Mouse (Mus musculus) limb, embryonic 15.5 days (tissue): ENCODE measurements around the gene Ak2. TPM values are rescaled to one million over a fixed set of nuclear protein-coding genes. Genes with fewer than 3 reads are reported as not detected.

ENCODE experiments used
- ATAC-seq: fragments of 200-750 bp; cut with Nextera tagmentation; 2 replicates; pipeline ENCODE4 v1.8.0; 2017; ENCODE audit warnings: low read depth, moderate TSS enrichment; ENCODE audit not compliant: insufficient number of reproducible peaks, low FRiP score, low TSS enrichment
- H3K27ac ChIP-seq: fragments of 300-500 bp; sonication (generic); 2 replicates; pipeline ENCODE4 v1.5.1; 2015; ENCODE audit warnings: moderate library complexity, mild to moderate bottlenecking, inconsistent platforms
- H3K27me3 ChIP-seq: fragments of 300-500 bp; sonication (generic); 2 replicates; pipeline ENCODE4 v1.6.1; 2015; ENCODE audit warnings: inconsistent platforms
- H3K36me3 ChIP-seq: fragments of 300-500 bp; sonication (generic); 2 replicates; pipeline ENCODE4 v1.6.1; 2015; ENCODE audit warnings: inconsistent platforms
- H3K4me1 ChIP-seq: fragments of 300-500 bp; sonication (generic); 2 replicates; pipeline ENCODE4 v1.6.1; 2015; ENCODE audit warnings: inconsistent platforms
- H3K4me2 ChIP-seq: fragments of 300-500 bp; sonication (generic); 2 replicates; pipeline ENCODE4 v1.6.1; 2015; ENCODE audit warnings: mild to moderate bottlenecking, inconsistent platforms
- H3K4me3 ChIP-seq: fragments of 300-500 bp; sonication (generic); 2 replicates; pipeline ENCODE4 v1.5.1; 2015; ENCODE audit warnings: mild to moderate bottlenecking, inconsistent platforms
- H3K9ac ChIP-seq: fragments of 300-500 bp; sonication (generic); 2 replicates; pipeline ENCODE4 v1.6.1; 2015; ENCODE audit warnings: inconsistent platforms
- H3K9me3 ChIP-seq: fragments of 300-500 bp; sonication (generic); 2 replicates; pipeline ENCODE4 v1.6.1; 2016; ENCODE audit warnings: inconsistent platforms
- WGBS: fragments of 180-500 bp; shearing (Covaris S2); methylation state at CpG from one replicate; pipeline ENCODE4 v1.1.7; 2015; 5-methylcytosine and 5-hydroxymethylcytosine counted together
- polyA plus RNA-seq: library from polyadenylated mRNA; unstranded; fragments of >200 nt; fragmentation: Nextera tagmentation; extraction: Ambion mirVana; gene quantifications from 2 replicates; pipeline ENCODE4 v1.2.1, GENCODE M21; 2015

Gene Ak2
- polyA plus RNA-seq, 1 experiment from 2014 or later = 241 TPM

DNA sequence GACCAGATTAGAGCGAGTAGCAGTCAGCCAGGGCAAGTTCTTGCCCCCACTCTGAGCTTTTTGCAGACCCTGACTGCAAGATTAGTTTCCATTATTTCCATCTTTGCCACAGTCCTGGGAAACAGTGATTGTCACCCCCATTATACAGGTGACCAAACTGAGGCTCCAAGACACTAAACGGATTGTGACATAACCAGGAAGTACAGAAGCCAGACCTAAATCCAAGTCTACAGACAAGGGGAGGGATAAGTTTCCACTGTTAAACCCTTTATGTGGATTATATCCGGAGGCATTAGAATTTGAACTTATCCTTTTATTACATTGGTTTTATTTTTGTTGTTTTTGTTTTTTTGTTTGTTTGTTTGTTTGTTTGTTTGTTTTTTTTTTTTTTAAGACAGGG, 42.5 kb downstream of the Ak2 start:
- H3K4me3 ChIP-seq = no peak overlapping the region
- 89% methylated on average over 3 of the region's 3 CpGs for WGBS
- no peaks in the 10 kb centered on the region for H3K9me3 ChIP-seq
- no peaks in the 10 kb centered on the region for H3K36me3 ChIP-seq
- no peaks in the 10 kb centered on the region for H3K27me3 ChIP-seq
- H3K27ac ChIP-seq = peak overlapping the region; percentile 89
- H3K4me2 ChIP-seq = no peak overlapping the region
- H3K9ac ChIP-seq = no peak overlapping the region
- peaks cover 41% of the 10 kb centered on the region for H3K4me1 ChIP-seq
- ATAC-seq = no peak

GRCm38 (mm10) chr4:129034706-129035660, 43.2 kb downstream of the Ak2 start:
- Histone ChIP-seq H3K4me2 (0 out of 2 replicates have a peak overlapping the region, but pooled peaks have one; percentile 3), H3K9ac (no peak overlapping the region), H3K4me1 (peaks cover 41% of the 10 kb centered on the region), H3K4me3 (no peak overlapping the region), H3K27ac (peak overlapping the region; percentile 82), H3K36me3 (no peaks in the 10 kb centered on the region), H3K27me3 (no peaks in the 10 kb centered on the region), H3K9me3 (no peaks in the 10 kb centered on the region)
- 40% methylated on average over 13 of the region's 13 CpGs for WGBS
- peak; percentile 26; the same call in 1 of the 2 replicates for ATAC-seq

- no peak overlapping the region for H3K4me3 ChIP-seq
- H3K9me3 ChIP-seq = no peaks in the 10 kb centered on the region
- ATAC-seq = no peak
- H3K4me2 ChIP-seq = 0 out of 2 replicates have a peak overlapping the region, but pooled peaks have one; percentile 3
- H3K9ac ChIP-seq = no peak overlapping the region
- no peaks in the 10 kb centered on the region for H3K36me3 ChIP-seq
- no peaks in the 10 kb centered on the region for H3K27me3 ChIP-seq
- H3K4me1 ChIP-seq = peaks cover 43% of the 10 kb centered on the region
- WGBS = 65% methylated on average over 7 of the region's 7 CpGs
- H3K27ac ChIP-seq = peak overlapping the region; percentile 82
These were observed 44.2 kb downstream of the Ak2 start for GRCm38 (mm10) chr4:129035851-129036445.

DNA sequence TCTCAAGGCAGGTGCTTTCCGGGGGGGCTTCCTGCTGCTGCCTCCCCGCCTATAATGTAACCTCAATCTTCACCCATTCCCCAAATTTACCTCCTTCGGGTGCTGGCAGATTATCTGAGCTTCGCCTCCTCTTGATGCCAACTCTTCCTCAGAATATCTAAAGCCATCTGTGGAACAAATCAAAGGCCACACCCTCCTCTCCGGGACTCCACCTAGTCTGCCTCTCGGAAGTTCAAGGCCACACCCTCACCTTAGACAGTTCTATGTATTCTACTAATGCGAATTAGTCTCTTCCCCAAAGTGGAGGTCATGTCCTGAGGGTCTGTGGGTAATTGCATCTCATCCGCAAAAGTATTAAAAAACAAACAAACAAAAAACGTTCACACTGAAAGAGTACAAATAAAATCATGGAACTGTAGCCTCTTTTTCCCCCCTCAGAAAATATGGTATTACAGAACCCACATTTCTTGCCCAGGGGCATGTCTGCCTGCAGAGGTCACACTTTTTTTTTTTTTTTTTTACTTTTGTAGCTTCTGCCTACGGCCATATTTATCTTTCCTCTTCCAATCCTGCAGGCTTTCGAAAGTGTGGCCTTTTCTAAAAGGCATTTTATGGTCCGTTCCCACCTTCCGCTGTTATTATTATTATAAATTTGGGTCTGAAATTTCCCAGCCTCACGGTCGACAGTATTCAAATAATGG, 56.1 kb downstream of the Ak2 start:
- H3K36me3 ChIP-seq = no peaks in the 10 kb centered on the region
- peak overlapping the region; percentile 51 for H3K4me3 ChIP-seq
- H3K27ac ChIP-seq = no peak overlapping the region
- peaks cover 25% of the 10 kb centered on the region for H3K4me1 ChIP-seq
- H3K4me2 ChIP-seq = peak overlapping the region; percentile 97
- peaks cover 39% of the 10 kb centered on the region for H3K27me3 ChIP-seq
- no peaks in the 10 kb centered on the region for H3K9me3 ChIP-seq
- 14% methylated on average over 15 of the region's 15 CpGs for WGBS
- no peak overlapping the region for H3K9ac ChIP-seq
- no peak for ATAC-seq

GRCm38 (mm10) chr4:129048501-129049305, 56.9 kb downstream of the Ak2 start:
- H3K27ac ChIP-seq = peak overlapping the region; percentile 74

DNA sequence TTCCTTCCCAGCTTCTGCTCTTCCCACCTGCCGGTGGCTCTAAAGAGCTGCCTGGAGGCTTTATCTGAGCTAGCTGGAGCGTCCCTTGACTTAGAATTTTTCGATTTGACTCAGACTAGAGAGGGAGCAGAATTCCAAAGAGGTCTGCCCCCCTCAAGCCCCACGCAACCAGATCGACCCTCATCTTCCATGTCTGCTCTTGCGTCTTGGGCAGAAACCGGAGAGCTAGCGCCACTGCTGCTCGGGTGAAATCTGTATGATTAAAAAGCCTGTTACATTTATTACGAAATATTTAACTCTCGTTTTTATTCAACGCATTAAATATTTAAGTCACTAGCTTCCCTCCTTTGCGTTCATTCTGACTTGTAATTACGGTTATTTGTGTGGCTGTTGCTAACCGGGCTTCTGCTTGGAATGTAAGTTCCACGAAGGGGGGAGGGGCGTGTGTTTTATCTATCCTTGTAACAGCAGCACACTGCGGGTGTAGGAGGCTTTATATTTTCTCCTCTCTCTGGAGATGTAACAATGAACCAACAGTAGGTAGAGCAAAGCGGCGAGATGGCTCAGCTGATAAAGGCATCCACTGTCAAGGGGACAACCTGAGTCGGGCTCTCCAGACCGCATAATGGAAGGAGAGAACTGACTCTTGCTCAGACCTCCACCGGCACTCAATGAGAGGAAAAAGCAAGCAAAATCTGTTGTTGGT, 57.7 kb downstream of the Ak2 start:
- Histone ChIP-seq H3K4me3 (peak overlapping the region; percentile 51), H3K36me3 (no peaks in the 10 kb centered on the region), H3K27me3 (peaks cover 39% of the 10 kb centered on the region), H3K4me1 (peaks cover 25% of the 10 kb centered on the region), H3K9me3 (no peaks in the 10 kb centered on the region), H3K9ac (peak overlapping the region; percentile 45; the same call in 1 of the 2 replicates), H3K4me2 (peak overlapping the region; percentile 97), H3K27ac (peak overlapping the region; percentile 74)
- 5% methylated on average over 23 of the region's 23 CpGs for WGBS
- no peak for ATAC-seq

More at GRCm38 (mm10) chr4:129048501-129049305, 56.9 kb downstream of the Ak2 start:
- peak overlapping the region; percentile 45 for H3K9ac ChIP-seq
- no peaks in the 10 kb centered on the region for H3K36me3 ChIP-seq
- H3K4me3 ChIP-seq = peak overlapping the region; percentile 51
- H3K27me3 ChIP-seq = peaks cover 39% of the 10 kb centered on the region
- WGBS = under 1% methylated on average over 50 of the region's 52 CpGs
- peak; percentile 77 for ATAC-seq
- H3K4me2 ChIP-seq = peak overlapping the region; percentile 97
- H3K9me3 ChIP-seq = no peaks in the 10 kb centered on the region
- H3K4me1 ChIP-seq = peaks cover 25% of the 10 kb centered on the region

GRCm38 (mm10) chr4:129050365-129050764, 58.6 kb downstream of the Ak2 start:
- Histone ChIP-seq H3K4me2 (no peak overlapping the region), H3K4me1 (peaks cover 25% of the 10 kb centered on the region), H3K27ac (no peak overlapping the region), H3K36me3 (no peaks in the 10 kb centered on the region), H3K4me3 (no peak overlapping the region), H3K27me3 (peaks cover 39% of the 10 kb centered on the region), H3K9me3 (no peaks in the 10 kb centered on the region), H3K9ac (no peak overlapping the region)
- 67% methylated on average over 4 of the region's 4 CpGs for WGBS
- no peak for ATAC-seq

DNA sequence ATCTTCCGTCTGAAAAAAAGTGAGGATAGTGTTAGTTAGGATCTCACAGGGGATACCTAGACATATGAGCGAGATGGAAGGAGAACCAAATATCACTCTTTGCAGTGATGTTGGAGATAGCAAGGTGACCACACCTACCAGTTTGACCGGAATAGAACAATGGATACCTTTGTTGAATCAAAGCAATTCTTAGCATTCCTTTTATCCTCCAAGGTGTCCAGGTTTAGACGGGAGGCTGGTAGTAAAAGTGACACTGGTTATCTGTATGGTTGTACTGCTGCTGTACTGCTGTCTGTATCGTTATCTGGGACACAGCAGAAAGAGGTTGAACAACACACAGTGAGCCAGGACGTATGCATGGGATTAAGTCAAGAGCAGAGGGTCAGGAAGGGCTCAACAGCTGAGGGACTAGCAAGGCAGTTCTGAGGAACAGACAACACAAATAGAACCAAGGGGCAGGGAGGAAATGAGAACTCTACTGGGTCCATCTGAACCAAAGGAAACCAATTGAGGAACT, 59.2 kb downstream of the Ak2 start:
- no peak overlapping the region for H3K9ac ChIP-seq
- ATAC-seq = no peak
- H3K4me3 ChIP-seq = no peak overlapping the region
- WGBS = 61% methylated on average over 6 of the region's 6 CpGs
- peaks cover 25% of the 10 kb centered on the region for H3K4me1 ChIP-seq
- H3K9me3 ChIP-seq = no peaks in the 10 kb centered on the region
- H3K27ac ChIP-seq = no peak overlapping the region
- H3K4me2 ChIP-seq = no peak overlapping the region
- peaks cover 39% of the 10 kb centered on the region for H3K27me3 ChIP-seq
- no peaks in the 10 kb centered on the region for H3K36me3 ChIP-seq

DNA sequence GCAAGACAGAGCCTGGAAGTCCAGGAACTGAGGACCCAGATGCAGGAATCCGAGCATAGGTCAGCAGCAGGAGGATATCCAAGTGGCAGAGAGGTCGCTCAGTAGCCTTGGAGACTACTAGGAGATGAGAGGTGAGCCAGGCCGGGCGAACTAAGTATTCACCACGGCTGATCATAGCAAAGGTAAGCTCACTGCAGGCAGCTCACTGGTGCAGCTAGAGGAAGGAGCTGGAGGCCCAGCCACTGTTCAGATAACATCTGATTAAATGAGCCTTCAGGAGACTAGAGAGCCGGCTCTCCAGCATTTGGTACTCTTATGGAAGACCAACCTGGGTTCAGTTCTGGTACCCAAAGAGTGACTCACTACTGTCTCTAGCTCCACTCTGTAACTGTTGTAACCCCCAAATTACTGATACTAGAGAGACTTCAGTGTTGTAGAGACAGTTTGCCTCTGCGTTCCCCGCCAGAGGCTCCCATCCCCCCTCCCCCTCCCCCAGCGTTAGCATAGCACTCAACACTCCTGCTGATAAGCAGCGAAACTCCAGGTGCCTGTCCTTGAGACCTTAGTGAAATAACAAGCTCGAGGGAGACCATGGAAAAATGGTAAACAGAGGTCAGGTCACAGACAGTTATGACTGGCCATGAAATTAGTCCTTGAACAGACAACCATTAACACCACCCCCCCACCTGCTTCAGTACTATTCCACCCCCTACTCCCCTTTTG, 59.9 kb downstream of the Ak2 start:
- ATAC-seq = no peak
- H3K4me1 ChIP-seq = peaks cover 25% of the 10 kb centered on the region
- 23% methylated on average over 11 of the region's 11 CpGs for WGBS
- peaks cover 35% of the 10 kb centered on the region for H3K27me3 ChIP-seq
- no peak overlapping the region for H3K27ac ChIP-seq
- H3K9me3 ChIP-seq = no peaks in the 10 kb centered on the region
- H3K4me3 ChIP-seq = no peak overlapping the region
- H3K9ac ChIP-seq = no peak overlapping the region
- no peaks in the 10 kb centered on the region for H3K36me3 ChIP-seq
- H3K4me2 ChIP-seq = no peak overlapping the region

GRCm38 (mm10) chr4:129054757-129055156, 63.0 kb downstream of the Ak2 start:
- H3K4me2 ChIP-seq = no peak overlapping the region
- H3K36me3 ChIP-seq = no peaks in the 10 kb centered on the region
- no peak for ATAC-seq
- H3K4me3 ChIP-seq = no peak overlapping the region
- H3K4me1 ChIP-seq = peaks cover 8% of the 10 kb centered on the region
- peaks cover 19% of the 10 kb centered on the region for H3K27me3 ChIP-seq
- no peaks in the 10 kb centered on the region for H3K9me3 ChIP-seq
- H3K27ac ChIP-seq = no peak overlapping the region
- no peak overlapping the region for H3K9ac ChIP-seq
- WGBS = 77% methylated on average over 12 of the region's 12 CpGs
